Mouse (Mus musculus): ENCODE data around the gene Galnt16. TPM values are rescaled to one million over a fixed set of nuclear protein-coding genes. Genes with fewer than 3 reads are reported as not detected.

Galnt16 gene
- polyA plus RNA-seq, 1 experiment from 2014 or later, result 0.45 TPM

DNA sequence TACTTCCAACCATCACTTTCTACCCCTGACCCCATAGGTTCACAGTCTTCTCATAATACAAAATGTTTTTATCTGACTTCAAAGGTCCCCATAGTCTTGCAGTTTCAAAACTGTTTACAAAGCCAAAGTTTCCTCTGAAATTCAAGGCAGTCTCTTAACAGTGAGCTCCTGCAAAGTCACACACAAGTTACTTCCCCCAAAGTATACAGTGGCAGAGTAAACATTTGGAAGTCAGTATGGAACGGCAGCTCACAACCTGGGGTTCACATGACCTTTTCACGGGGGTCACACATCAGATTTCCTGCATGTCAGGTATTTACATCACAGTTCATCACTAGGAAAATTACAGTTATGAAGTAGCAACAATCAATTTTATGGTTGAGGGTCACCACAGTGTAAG, 145.9 kb downstream of the Galnt16 start:
- Histone ChIP-seq H3K36me3 (replicated peaks) (peaks cover 42% of the 10 kb centered on the region), H3K27ac (replicated peaks) (peak overlapping the region; percentile 63), H3K4me3 (replicated peaks) (no peak overlapping the region), H3K9ac (no peak overlapping the region), H3K9me3 (replicated peaks) (no peaks in the 10 kb centered on the region), H3K27me3 (no peaks in the 10 kb centered on the region), H3K4me2 (no peak overlapping the region), H3K4me1 (replicated peaks) (peaks cover 23% of the 10 kb centered on the region; the same call in 1 of the 2 replicates)
- WGBS (ENCODE audit: insufficient replicate concordance), result 71% methylated on average over 2 of the region's 2 CpGs
- ATAC-seq (ENCODE audit: insufficient read depth), result peak; percentile 64

DNA sequence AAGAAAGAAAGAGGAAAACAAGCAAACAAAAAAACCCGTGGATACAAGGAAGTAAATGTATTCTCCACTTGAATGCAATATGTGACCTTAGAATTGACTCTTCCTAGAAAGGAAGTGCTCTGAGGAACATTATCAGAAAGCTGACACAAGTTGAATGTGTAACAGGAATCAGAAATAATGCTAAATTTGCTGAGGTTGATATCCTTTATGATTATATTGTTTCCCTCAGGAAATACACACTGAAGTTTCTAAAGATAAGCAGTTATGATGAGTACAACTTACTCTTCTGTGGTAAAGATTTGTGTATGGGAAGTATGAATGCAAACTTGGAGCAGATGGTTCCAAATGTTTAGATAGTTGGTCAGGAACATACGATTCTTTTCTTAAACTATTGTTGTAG, 150.3 kb downstream of the Galnt16 start:
- peaks cover 52% of the 10 kb centered on the region for H3K36me3 ChIP-seq (replicated peaks)
- no peak overlapping the region for H3K27ac ChIP-seq (replicated peaks)
- no peaks in the 10 kb centered on the region for H3K27me3 ChIP-seq
- H3K4me1 ChIP-seq (replicated peaks), result 0 out of 2 replicates have a peak, but pooled peaks cover 10% of the 10 kb centered on the region
- H3K4me2 ChIP-seq, result no peak overlapping the region
- no peak for ATAC-seq (ENCODE audit: insufficient read depth)
- H3K9me3 ChIP-seq (replicated peaks), result no peaks in the 10 kb centered on the region
- H3K9ac ChIP-seq, result no peak overlapping the region
- H3K4me3 ChIP-seq (replicated peaks), result no peak overlapping the region
- WGBS (ENCODE audit: insufficient replicate concordance), result 33% methylated on average over 2 of the region's 2 CpGs

DNA sequence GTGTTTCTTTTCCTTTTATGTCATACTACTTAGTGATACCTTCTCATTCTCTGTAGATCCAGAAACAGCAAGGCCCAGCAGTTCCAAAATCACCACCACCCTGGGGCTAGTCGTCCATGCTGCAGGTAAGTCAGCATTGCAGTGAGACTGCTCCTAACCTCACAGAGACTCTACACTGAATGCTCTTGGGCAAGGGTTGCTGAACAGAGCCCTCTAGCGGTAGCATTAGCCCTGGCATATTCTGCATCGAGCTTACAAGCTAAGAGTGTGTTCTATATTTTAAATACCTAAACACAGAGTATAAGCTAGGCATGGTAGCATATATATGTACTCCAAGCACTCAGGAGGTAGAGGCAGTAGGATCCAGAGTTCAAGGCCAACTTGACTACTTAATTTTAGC, 155.1 kb downstream of the Galnt16 start:
- Histone ChIP-seq H3K27ac (replicated peaks) (no peak overlapping the region), H3K9ac (no peak overlapping the region), H3K27me3 (no peaks in the 10 kb centered on the region), H3K9me3 (replicated peaks) (no peaks in the 10 kb centered on the region), H3K4me1 (replicated peaks) (no peaks in the 10 kb centered on the region), H3K4me2 (no peak overlapping the region), H3K4me3 (replicated peaks) (no peak overlapping the region), H3K36me3 (replicated peaks) (peaks cover 63% of the 10 kb centered on the region)
- no peak; the same call in 1 of the 2 replicates for ATAC-seq (ENCODE audit: insufficient read depth)
- WGBS (ENCODE audit: insufficient replicate concordance), result 15% methylated on average over 3 of the region's 3 CpGs

Other genes with a start within 250 kb of the Galnt16 start
- 2.2 and 3.2 TPM in 2 replicates for gene Dcaf5, start 81.7 kb upstream of the Galnt16 start, polyA plus RNA-seq (2015; fragmentation: Nextera tagmentation; extraction: Ambion mirVana)
- 5.3 and 6.0 TPM in 2 replicates for gene Exd2, start 55.2 kb upstream of the Galnt16 start, polyA plus RNA-seq (2015; fragmentation: Nextera tagmentation; extraction: Ambion mirVana)
- gene Slc39a9, start 125.6 kb downstream of the Galnt16 start, polyA plus RNA-seq (2015; fragmentation: Nextera tagmentation; extraction: Ambion mirVana), result 10.8 and 12.1 TPM in 2 replicates
- gene Erh, start 126.1 kb downstream of the Galnt16 start, polyA plus RNA-seq (2015; fragmentation: Nextera tagmentation; extraction: Ambion mirVana), result 103 and 115 TPM in 2 replicates
- gene Plekhd1, start 174.3 kb downstream of the Galnt16 start, polyA plus RNA-seq (2015; fragmentation: Nextera tagmentation; extraction: Ambion mirVana), result 0.18 and 0.30 TPM in 2 replicates
- not detected in 2 replicates for gene Ccdc177, start 242.4 kb downstream of the Galnt16 start, polyA plus RNA-seq (2015; fragmentation: Nextera tagmentation; extraction: Ambion mirVana)

All from liver, embryonic 15.5 days (tissue).